Mouse (Mus musculus) kidney, embryonic 15.5 days (tissue): ENCODE results near the gene Rtraf. TPM values are rescaled to one million over a fixed set of nuclear protein-coding genes. Genes with fewer than 3 reads are reported as not detected.
A peak's percentile ranks its signal among the peaks of the same experiment; 100 is the strongest.
"Not testable (repeated sequence)": the region's sequence is repeated elsewhere in the genome, so short reads cannot be mapped to it uniquely, and the experiment has no call there.

Experiments
- ATAC-seq: fragments of 200-750 bp; cut with Nextera tagmentation; replicated peaks from 2 replicates; pipeline ENCODE4 v1.8.0; 2017; ENCODE audit warnings: moderate TSS enrichment; ENCODE audit not compliant: low FRiP score
- H3K27ac ChIP-seq: fragments of 300-500 bp; sonication (generic); 2 replicates; pipeline ENCODE4 v1.5.1; 2015; ENCODE audit warnings: mild to moderate bottlenecking, inconsistent platforms
- H3K27me3 ChIP-seq: fragments of 300-500 bp; sonication (generic); 2 replicates; pipeline ENCODE4 v1.6.1; 2015; ENCODE audit warnings: inconsistent platforms
- H3K36me3 ChIP-seq: fragments of 300-500 bp; sonication (generic); 2 replicates; pipeline ENCODE4 v1.6.1; 2015; ENCODE audit warnings: inconsistent platforms
- H3K4me1 ChIP-seq: fragments of 300-500 bp; sonication (generic); 2 replicates; pipeline ENCODE4 v1.6.1; 2015; ENCODE audit warnings: inconsistent platforms
- H3K4me2 ChIP-seq: fragments of 300-500 bp; sonication (generic); 2 replicates; pipeline ENCODE4 v1.6.1; 2015; ENCODE audit warnings: moderate library complexity, mild to moderate bottlenecking, inconsistent platforms
- H3K4me3 ChIP-seq: fragments of 300-500 bp; sonication (generic); replicated peaks from 2 replicates; pipeline ENCODE4 v1.5.1; 2015; ENCODE audit warnings: mild to moderate bottlenecking, inconsistent platforms
- H3K9ac ChIP-seq: fragments of 300-500 bp; sonication (generic); 2 replicates; pipeline ENCODE4 v1.6.1; 2015; ENCODE audit warnings: mild to moderate bottlenecking, inconsistent platforms
- H3K9me3 ChIP-seq: fragments of 300-500 bp; sonication (generic); replicated peaks from 2 replicates; pipeline ENCODE4 v1.6.1; 2016; ENCODE audit warnings: inconsistent platforms
- WGBS: fragments of 180-500 bp; shearing (Covaris S2); methylation state at CpG from one replicate; pipeline ENCODE4 v1.1.7; 2015; ENCODE audit warnings: mixed read lengths; 5-methylcytosine and 5-hydroxymethylcytosine counted together
- polyA plus RNA-seq: library from polyadenylated mRNA; unstranded; fragments of >200 nt; fragmentation: Nextera tagmentation; extraction: Ambion mirVana; gene quantifications from 2 replicates; pipeline ENCODE4 v1.2.1, GENCODE M21; 2015

Gene Rtraf
- 211 and 221 TPM in 2 replicates for polyA plus RNA-seq

- Histone ChIP-seq H3K36me3 (peaks cover 31% of the 10 kb centered on the region), H3K27ac (peak within 1 kb of the TSS; percentile 82), H3K27me3 (peaks cover 12% of the 10 kb centered on the region; the same call in 1 of the 2 replicates), H3K9ac (peak within 1 kb of the TSS; percentile 96), H3K4me3 (peak within 1 kb of the TSS; percentile 98), H3K9me3 (no peaks in the 10 kb centered on the region), H3K4me2 (peak within 1 kb of the TSS; percentile 81), H3K4me1 (peaks cover 15% of the 10 kb centered on the region)
- WGBS: under 1% methylated on average over 80 of the region's 80 CpGs
- peak; percentile 99 for ATAC-seq
These were observed at the start of gene Rtraf for GRCm38 (mm10) chr14:19823321-19824142. Gene Rtraf, minus strand, starts transcription at chr14:19823824.

DNA sequence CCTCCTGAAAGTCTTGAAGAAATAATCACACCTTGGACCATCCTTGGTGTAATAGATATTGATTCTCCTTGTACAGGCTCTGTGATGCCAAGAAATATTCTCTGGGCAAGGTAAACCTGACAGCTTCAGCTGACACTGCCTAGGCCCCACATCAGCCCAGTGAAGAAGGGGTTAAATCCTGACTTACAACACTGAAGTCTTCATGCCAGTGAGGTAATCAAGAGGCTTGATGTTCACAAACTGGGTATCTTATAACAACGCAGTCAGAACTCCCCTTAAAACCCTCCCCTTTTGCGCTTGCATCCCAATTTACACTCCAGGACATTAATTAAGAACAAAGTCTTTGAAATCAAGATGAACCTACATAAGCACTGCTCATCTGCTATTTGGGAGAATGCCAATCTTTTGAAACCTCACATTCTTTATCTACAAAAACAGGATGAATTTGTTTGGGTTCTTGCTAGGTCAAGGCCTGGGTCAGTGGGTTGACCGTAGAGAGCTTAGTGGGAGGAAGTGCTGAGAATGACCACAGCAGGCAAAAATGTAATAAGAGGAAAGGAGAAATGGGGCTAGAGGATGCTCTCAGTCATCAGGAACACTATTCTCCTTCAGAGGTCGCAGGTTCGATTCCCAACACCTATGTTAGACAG, 43.8 kb upstream of the Rtraf start:
- H3K36me3 ChIP-seq: no peaks in the 10 kb centered on the region
- 34% methylated on average over 5 of the region's 5 CpGs for WGBS
- no peak overlapping the region for H3K4me3 ChIP-seq
- H3K27ac ChIP-seq: no peak overlapping the region
- H3K4me2 ChIP-seq: no peak overlapping the region
- no peak overlapping the region for H3K9ac ChIP-seq
- peak; percentile 80 for ATAC-seq
- no peaks in the 10 kb centered on the region for H3K9me3 ChIP-seq
- H3K4me1 ChIP-seq: peaks cover 12% of the 10 kb centered on the region
- H3K27me3 ChIP-seq: no peaks in the 10 kb centered on the region

DNA sequence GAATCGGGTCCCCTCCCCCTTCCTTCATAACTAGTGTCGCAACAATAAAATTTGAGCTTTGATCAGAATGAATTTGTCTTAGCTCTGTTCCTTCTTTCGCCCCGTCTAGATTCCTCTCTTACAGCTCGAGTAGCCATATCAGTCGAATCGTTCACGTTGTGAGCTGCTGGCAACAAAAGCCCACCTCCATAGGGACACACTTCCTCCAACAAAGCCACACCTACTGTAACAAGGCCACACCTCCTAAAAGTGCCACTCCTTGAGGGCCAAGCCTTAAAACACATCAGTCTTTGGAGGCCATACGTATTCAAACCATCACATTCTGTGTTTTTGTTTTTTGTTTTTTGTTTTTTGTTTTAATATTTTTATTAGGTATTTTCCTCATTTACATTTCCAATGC, 41.5 kb upstream of the Rtraf start:
- H3K9me3 ChIP-seq, H3K4me2 ChIP-seq, H3K4me3 ChIP-seq, H3K9ac ChIP-seq, ATAC-seq, H3K27ac ChIP-seq, H3K36me3 ChIP-seq, H3K27me3 ChIP-seq: not testable (repeated sequence)
- WGBS: 88% methylated on average over 9 of the region's 9 CpGs
- peaks cover 12% of the 10 kb centered on the region for H3K4me1 ChIP-seq

DNA sequence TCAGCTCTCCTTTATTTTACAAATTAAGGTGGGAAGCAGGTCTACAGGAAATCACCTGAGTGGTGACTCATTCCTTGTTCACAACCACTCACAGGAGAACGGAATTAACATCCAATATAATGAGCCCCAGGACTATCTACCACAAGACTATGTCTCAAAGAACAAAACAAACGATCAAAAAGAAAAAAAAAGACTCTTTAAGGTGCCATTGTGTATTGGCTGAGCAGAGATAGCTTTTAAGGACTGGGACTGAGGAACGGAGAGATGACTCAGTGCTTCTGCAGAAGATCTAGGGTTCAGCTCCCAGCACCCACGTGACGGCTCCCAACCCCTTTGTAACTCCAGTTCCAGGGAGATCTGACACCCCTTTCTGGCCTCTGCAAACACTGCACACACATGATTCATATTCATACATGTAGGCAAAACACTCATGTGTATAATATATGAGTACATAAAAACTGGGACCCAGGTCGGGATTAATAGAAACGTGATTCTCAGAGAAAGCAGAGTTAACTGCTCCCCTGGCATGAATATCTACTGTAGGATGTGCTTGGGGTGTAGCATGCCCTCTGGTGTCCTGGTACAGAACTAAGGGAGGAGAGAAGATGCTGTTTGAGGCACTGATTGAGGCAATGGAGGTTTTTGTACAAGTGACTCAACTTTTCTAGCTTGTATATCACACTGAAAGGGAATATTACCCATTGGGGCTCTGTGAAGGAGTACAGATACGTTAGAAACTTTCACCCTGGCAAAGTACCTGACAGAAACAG, 37.9 kb upstream of the Rtraf start:
- Histone ChIP-seq H3K36me3 (no peaks in the 10 kb centered on the region), H3K9me3 (no peaks in the 10 kb centered on the region), H3K27ac (no peak overlapping the region), H3K4me1 (no peaks in the 10 kb centered on the region), H3K4me3 (no peak overlapping the region), H3K4me2 (no peak overlapping the region), H3K27me3 (no peaks in the 10 kb centered on the region), H3K9ac (no peak overlapping the region)
- no peak for ATAC-seq
- WGBS: 82% methylated on average over 8 of the region's 8 CpGs

DNA sequence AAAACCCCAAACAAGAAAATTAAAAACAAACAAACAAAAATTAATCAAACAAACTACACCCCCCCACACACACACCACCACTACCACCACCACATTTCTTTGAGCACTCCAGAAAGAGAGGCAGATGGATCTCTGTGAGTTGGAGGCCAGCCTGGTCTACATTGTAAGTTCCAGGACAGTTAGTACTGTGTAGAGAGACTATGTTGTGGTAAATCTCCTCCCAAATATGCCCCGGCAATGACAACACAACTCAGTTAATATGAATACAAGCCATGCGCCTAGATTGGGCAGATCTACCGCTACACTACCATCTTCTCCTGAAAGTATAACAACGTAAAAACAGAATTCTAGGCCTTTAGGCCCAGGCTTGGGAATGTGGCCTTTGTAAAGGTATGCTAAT, 36.7 kb upstream of the Rtraf start:
- Histone ChIP-seq H3K9me3 (no peaks in the 10 kb centered on the region), H3K9ac (no peak overlapping the region), H3K27ac (no peak overlapping the region), H3K36me3 (no peaks in the 10 kb centered on the region), H3K27me3 (no peaks in the 10 kb centered on the region), H3K4me2 (no peak overlapping the region), H3K4me1 (no peaks in the 10 kb centered on the region), H3K4me3 (no peak overlapping the region)
- WGBS: 95% methylated on average over 4 of the region's 4 CpGs
- no peak for ATAC-seq

DNA sequence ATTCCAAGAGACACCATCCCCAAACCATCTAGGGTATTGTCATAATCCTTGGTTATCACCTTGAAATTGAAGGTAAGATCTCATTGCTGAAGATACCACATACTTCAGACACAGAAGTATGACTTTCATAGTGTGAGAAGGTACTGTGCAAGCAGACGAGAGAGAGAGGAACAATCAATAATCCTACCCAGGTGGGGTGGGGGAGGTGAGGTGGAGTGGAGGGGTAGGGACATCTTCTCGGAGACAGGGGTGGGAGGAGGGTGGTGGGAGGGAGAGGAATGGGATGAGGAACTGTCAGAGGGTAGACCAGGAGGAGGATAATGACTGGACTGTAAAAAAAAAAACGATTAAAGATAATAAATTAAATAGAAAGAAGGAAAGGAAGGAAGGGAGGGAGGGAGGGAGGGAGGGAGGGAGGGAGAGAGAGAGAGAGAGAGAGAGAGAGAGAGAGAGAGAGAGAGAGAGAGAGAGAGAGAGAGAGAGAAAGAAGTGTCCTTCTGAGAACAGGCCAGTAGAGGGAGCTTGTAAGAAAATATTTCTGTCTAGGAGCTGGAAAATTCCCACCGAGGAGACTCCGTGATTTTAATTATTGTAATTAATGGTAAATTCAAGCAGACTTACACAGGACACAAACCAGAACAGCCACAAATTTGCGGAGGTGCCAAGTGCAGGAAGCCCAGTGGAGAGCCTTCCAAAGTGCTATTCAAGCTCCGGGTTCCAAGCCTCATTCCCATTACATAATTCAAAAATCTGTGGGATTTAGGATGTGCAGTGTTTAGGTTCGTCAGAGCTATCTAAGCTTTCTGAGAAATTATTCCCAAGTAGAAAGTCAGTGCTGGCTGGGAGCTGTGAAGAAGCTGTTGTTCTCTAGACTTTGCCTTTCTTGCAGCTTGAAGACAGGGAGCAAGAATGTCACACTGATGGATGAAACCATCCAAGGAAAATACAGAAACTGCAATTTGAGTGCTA, 35.5 kb upstream of the Rtraf start:
- Histone ChIP-seq H3K9me3 (no peaks in the 10 kb centered on the region), H3K4me1 (no peaks in the 10 kb centered on the region), H3K36me3 (no peaks in the 10 kb centered on the region), H3K27me3 (no peaks in the 10 kb centered on the region), H3K4me2 (no peak overlapping the region), H3K4me3 (no peak overlapping the region), H3K9ac (no peak overlapping the region), H3K27ac (no peak overlapping the region)
- 42% methylated on average over 8 of the region's 8 CpGs for WGBS
- no peak for ATAC-seq

DNA sequence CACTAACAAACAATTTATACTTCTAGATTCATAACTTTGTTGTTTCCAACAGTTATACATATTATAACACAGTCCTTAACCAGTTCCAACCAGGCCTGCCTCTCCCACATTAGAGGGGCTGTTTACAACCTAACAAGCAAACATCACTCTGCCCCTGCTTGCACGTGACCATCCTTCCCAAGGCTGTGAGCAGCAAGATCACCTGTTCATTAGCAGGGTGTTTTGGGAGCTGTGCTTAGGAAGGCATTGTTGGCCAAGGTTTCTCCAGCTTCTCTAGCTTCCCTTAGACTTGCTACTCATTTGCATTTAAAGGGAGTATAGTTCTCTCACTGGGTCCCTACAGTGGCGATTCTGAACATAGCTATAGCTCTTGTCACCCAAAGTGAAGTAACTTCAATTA, 34.7 kb upstream of the Rtraf start:
- Histone ChIP-seq H3K4me2 (no peak overlapping the region), H3K36me3 (no peaks in the 10 kb centered on the region), H3K27me3 (no peaks in the 10 kb centered on the region), H3K9me3 (no peaks in the 10 kb centered on the region), H3K4me1 (no peaks in the 10 kb centered on the region), H3K27ac (no peak overlapping the region), H3K9ac (no peak overlapping the region), H3K4me3 (no peak overlapping the region)
- no peak for ATAC-seq
- WGBS: 82% methylated on average over 2 of the region's 2 CpGs

DNA sequence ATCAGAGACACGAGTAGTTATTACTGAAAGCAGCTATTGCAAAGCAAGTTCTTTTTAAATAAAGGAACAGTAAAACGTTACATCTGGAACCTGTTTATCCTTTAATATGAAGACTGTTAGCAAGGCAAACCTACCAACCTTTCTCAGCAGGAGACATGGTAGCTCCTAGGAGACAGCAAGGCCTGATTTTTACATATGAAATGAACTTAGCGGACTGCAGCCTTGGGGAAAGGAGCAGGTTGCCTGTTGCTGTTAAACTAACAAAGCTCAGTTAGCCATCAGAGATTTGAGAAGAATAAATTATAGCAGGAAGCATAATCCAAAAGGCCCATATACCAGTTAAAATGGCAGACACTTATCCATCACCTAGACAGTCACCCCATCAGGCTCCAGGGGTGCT, 29.8 kb upstream of the Rtraf start:
- no peak overlapping the region for H3K9ac ChIP-seq
- 61% methylated on average over 3 of the region's 3 CpGs for WGBS
- ATAC-seq: no peak
- no peak overlapping the region for H3K27ac ChIP-seq
- no peak overlapping the region for H3K4me2 ChIP-seq
- H3K4me3 ChIP-seq: no peak overlapping the region
- no peaks in the 10 kb centered on the region for H3K36me3 ChIP-seq
- H3K9me3 ChIP-seq: no peaks in the 10 kb centered on the region
- no peaks in the 10 kb centered on the region for H3K4me1 ChIP-seq
- H3K27me3 ChIP-seq: no peaks in the 10 kb centered on the region

- ATAC-seq: peak; percentile 66
- H3K9me3 ChIP-seq: no peaks in the 10 kb centered on the region
- 21% methylated on average over 15 of the region's 15 CpGs for WGBS
- peak overlapping the region; percentile 11 for H3K4me3 ChIP-seq
- peaks cover 5% of the 10 kb centered on the region; the same call in 1 of the 2 replicates for H3K27me3 ChIP-seq
- no peaks in the 10 kb centered on the region for H3K36me3 ChIP-seq
- no peak overlapping the region for H3K27ac ChIP-seq
- H3K9ac ChIP-seq: 0 out of 2 replicates have a peak overlapping the region, but pooled peaks have one; percentile 40
- H3K4me2 ChIP-seq: peak overlapping the region; percentile 54
- H3K4me1 ChIP-seq: peaks cover 4% of the 10 kb centered on the region; the same call in 1 of the 2 replicates
These were observed 16.1 kb upstream of the Rtraf start for GRCm38 (mm10) chr14:19839600-19840332.

- H3K27me3 ChIP-seq: peaks cover 5% of the 10 kb centered on the region; the same call in 1 of the 2 replicates
- WGBS: 85% methylated on average over 3 of the region's 3 CpGs
- no peak overlapping the region for H3K4me3 ChIP-seq
- no peaks in the 10 kb centered on the region for H3K36me3 ChIP-seq
- H3K9ac ChIP-seq: no peak overlapping the region
- no peak overlapping the region for H3K4me2 ChIP-seq
- ATAC-seq: 0 out of 2 replicates have a peak, but pooled peaks have one; percentile 52
- H3K9me3 ChIP-seq: no peaks in the 10 kb centered on the region
- H3K4me1 ChIP-seq: peaks cover 4% of the 10 kb centered on the region; the same call in 1 of the 2 replicates
- H3K27ac ChIP-seq: no peak overlapping the region
These were observed 12.7 kb upstream of the Rtraf start for GRCm38 (mm10) chr14:19836289-19836688.
